Mouse (Mus musculus): ENCODE results near the gene Actn4.

DNA sequence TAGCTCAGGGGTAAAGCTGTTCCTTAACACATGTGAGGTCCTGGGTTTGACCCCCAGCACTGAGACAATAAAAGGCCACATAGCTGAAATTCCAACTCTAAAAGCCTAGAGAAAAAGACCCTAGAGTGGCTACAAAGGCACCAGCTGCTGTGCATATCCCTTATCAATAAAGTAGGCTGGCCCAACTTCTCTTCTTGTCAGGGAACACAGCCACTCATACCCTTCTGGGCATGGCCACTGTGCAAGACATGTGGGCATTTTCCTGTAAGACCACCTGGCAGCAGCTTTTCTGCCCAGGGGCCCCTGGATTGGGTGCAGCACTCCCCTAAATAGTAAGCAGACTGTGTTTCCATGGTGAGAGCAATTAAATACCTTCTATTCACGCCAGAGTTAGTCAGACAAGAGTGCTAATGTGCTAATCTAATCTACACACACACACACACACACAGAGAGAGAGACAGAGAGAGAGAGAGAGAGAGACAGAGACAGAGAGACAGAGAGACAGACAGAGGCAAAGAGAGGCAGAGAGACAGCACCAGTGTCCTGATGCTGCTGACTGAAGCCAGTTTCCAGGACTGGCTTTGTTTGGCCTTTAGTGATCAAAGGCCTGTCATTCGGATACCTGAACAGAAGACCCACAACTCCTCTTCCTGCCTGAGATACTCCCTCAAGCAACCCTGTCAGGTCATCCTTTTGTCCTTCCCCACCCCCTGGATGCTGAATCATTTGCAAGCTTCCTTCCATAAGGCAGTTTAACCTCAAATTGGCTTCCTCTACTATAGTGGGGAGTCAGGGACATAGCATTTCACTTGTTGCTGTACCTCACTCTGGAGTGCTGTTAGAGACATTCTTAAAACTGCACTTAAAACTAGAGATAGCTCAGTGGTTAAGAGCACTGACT is 8.4 kb downstream of the Actn4 start:
- TF ChIP-seq POLR2A (IDR thresholded peaks at IDR 0.05; ENCODE audit: control insufficient read depth in 1 of 2, insufficient read depth in 1 of 2, low read depth in 1 of 2, low read length in 2 of 2, poor library complexity in 1 of 2): no peak
- no peak for TF ChIP-seq E2F4 (IDR thresholded peaks at IDR 0.05; ENCODE audit: borderline replicate concordance, low read depth, low read length)
- no peak for TF ChIP-seq CTCF (IDR thresholded peaks at IDR 0.05 in 2 of 3, conservative IDR thresholded peaks at IDR 0.05 in 1 of 3; ENCODE audit: control insufficient read depth in 1 of 3, insufficient read depth in 1 of 3, low read depth in 2 of 3, low read length in 3 of 3, poor library complexity in 1 of 3, severe bottlenecking in 1 of 3)
- TF ChIP-seq ZC3H11A (IDR thresholded peaks at IDR 0.05; ENCODE audit: low read depth, low read length): no peak
- no peak for TF ChIP-seq JUND (IDR thresholded peaks at IDR 0.05; ENCODE audit: low read depth, low read length)
- TF ChIP-seq RAD21 (IDR thresholded peaks at IDR 0.05; ENCODE audit: low read depth, low read length): no peak
- TF ChIP-seq MAX (IDR thresholded peaks at IDR 0.05; ENCODE audit: low read length): no peak

Data from MEL (cell line).